Mouse (Mus musculus) limb, embryonic 13.5 days (tissue): ENCODE results near the gene Slc35e3. TPM values are rescaled to one million over a fixed set of nuclear protein-coding genes. Genes with fewer than 3 reads are reported as not detected.
A peak's percentile ranks its signal among the peaks of the same experiment; 100 is the strongest.
"Not testable (repeated sequence)": the region's sequence is repeated elsewhere in the genome, so short reads cannot be mapped to it uniquely, and the experiment has no call there.

Source experiments
- ATAC-seq: fragments of 200-750 bp; cut with Nextera tagmentation; 2 replicates; pipeline ENCODE4 v1.8.0; 2017; ENCODE audit warnings: low read depth, moderate number of reproducible peaks, moderate TSS enrichment; ENCODE audit not compliant: low FRiP score
- H3K27ac ChIP-seq: fragments of 300-500 bp; sonication (generic); 2 replicates; pipeline ENCODE4 v1.5.1; 2015; ENCODE audit warnings: inconsistent platforms, mild to moderate bottlenecking, moderate library complexity
- H3K27me3 ChIP-seq: fragments of 300-500 bp; sonication (generic); 2 replicates; pipeline ENCODE4 v1.6.1; 2015; ENCODE audit warnings: mild to moderate bottlenecking, inconsistent platforms
- H3K36me3 ChIP-seq: fragments of 300-500 bp; sonication (generic); 2 replicates; pipeline ENCODE4 v1.6.1; 2015; ENCODE audit warnings: inconsistent platforms, mild to moderate bottlenecking, moderate library complexity
- H3K4me1 ChIP-seq: fragments of 300-500 bp; sonication (generic); 2 replicates; pipeline ENCODE4 v1.6.1; 2015; ENCODE audit warnings: inconsistent platforms
- H3K4me2 ChIP-seq: fragments of 300-500 bp; sonication (generic); replicated peaks from 2 replicates; pipeline ENCODE4 v1.6.1; 2015; ENCODE audit warnings: inconsistent platforms, mild to moderate bottlenecking, moderate library complexity
- H3K4me3 ChIP-seq: fragments of 300-500 bp; sonication (generic); 2 replicates; pipeline ENCODE4 v1.5.1; 2015; ENCODE audit warnings: moderate library complexity, mild to moderate bottlenecking, inconsistent platforms
- H3K9ac ChIP-seq: fragments of 300-500 bp; sonication (generic); 2 replicates; pipeline ENCODE4 v1.6.1; 2015; ENCODE audit warnings: mild to moderate bottlenecking, inconsistent platforms
- H3K9me3 ChIP-seq: fragments of 300-500 bp; sonication (generic); 2 replicates; pipeline ENCODE4 v1.6.1; 2016; ENCODE audit warnings: inconsistent platforms
- WGBS: fragments of 180-500 bp; shearing (Covaris S2); methylation state at CpG from one replicate; pipeline ENCODE4 v1.1.7; 2015; 5-methylcytosine and 5-hydroxymethylcytosine counted together
- polyA plus RNA-seq: library from polyadenylated mRNA; unstranded; fragments of >200 nt; fragmentation: Nextera tagmentation; extraction: Ambion mirVana; gene quantifications from 2 replicates; pipeline ENCODE4 v1.2.1, GENCODE M21; 2015

Gene Slc35e3
- polyA plus RNA-seq, 1 experiment from 2014 or later = 44.3 TPM

DNA sequence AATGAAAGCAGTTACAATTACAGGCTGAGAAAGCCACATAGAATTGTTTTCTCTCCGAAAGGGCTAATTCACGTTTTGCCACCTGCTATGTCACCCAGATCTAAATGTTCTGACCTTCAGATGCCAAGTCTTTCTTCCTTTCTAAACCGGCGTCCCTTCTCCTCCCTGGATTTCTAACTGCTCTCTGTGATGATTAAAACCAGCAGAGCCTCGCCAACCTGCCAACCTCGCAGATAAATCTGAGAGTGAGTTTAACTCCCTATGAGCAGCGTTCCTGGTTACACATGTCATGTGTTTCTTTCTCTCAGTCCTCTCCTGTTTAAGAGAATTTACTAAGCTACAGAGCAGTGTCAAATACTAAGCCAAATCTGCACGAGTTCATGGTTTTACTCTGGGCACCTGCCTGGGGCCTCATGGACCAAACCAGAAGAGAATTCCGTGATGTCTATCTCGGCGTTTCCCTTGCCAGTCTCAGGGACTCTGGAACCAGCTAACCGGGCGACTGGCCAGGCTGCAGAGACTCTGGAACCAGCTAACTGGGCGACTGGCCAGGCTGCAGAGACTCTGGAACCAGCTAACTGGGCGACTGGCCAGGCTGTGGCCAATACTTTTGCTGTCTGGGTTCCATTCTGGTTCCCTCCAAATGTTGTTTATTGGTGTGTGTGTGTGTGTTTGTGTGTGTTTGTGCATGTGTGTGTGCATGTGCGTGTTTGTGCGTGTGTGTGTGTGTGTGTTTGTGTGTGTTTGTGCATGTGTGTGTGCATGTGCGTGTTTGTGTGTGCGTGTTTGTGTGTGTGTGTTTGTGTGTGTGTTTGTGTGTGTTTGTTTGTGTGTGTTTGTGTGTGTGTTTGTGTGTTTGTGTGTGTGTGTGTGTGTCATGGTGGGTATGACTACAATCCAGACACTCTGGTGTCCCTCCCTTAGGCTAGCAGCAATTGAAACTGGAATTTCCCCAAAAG is 27.7 kb downstream of the Slc35e3 start:
- no peaks in the 10 kb centered on the region for H3K9me3 ChIP-seq
- peaks cover 15% of the 10 kb centered on the region for H3K4me1 ChIP-seq
- no peaks in the 10 kb centered on the region for H3K27me3 ChIP-seq
- H3K4me2 ChIP-seq = no peak overlapping the region; the same call in 1 of the 2 replicates
- no peak for ATAC-seq
- 56% methylated on average over 19 of the region's 19 CpGs for WGBS
- no peaks in the 10 kb centered on the region for H3K36me3 ChIP-seq
- no peak overlapping the region for H3K4me3 ChIP-seq
- H3K27ac ChIP-seq = peak overlapping the region; percentile 55; the same call in 1 of the 2 replicates
- no peak overlapping the region; the same call in 1 of the 2 replicates for H3K9ac ChIP-seq

DNA sequence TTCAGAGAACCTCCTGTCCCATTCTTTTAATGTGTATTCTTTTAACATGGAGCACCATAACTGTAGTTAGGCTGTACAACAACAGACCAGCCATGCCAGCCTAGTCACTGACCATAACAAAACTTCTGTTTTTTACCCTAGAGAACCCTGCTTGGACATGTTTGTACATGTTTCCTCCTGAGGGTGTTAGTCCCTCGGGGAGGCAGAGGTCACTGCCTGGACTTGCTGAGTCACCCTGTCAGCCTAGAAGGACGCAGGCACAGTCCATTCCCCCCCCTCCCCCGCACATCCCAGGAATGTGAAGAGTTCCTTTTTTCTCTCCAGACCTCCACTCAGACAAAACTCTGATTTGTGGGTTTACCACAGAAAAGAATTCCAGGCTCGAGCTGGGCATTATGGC is 28.6 kb downstream of the Slc35e3 start:
- ATAC-seq = no peak
- Histone ChIP-seq H3K4me3 (no peak overlapping the region), H3K4me2 (no peak overlapping the region; the same call in 1 of the 2 replicates), H3K27me3 (no peaks in the 10 kb centered on the region), H3K4me1 (peaks cover 15% of the 10 kb centered on the region), H3K9me3 (no peaks in the 10 kb centered on the region), H3K9ac (no peak overlapping the region), H3K27ac (peak overlapping the region; percentile 55; the same call in 1 of the 2 replicates), H3K36me3 (no peaks in the 10 kb centered on the region)
- WGBS = 11% methylated on average over 4 of the region's 4 CpGs

DNA sequence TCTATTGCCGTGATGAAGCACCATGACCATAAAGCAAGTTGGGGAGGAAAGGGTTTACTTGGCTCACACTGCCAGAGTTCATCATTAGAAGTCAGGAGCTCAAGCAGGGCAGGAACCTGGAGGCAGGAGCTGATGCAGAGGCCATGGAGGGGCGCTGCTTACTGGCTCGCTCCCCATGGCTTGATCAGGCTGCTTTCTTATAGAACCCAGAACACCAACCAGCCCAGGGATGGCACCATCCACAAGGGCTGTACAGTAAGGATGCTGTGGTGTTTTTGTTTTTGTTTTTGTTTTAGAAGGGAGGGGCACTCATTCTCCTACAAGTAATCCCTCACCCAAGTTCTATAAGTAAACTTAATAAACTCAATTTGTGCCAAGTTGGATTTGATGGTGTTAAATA is 29.5 kb downstream of the Slc35e3 start:
- no peak overlapping the region for H3K4me3 ChIP-seq
- no peak overlapping the region for H3K27ac ChIP-seq
- no peak overlapping the region for H3K4me2 ChIP-seq
- peaks cover 15% of the 10 kb centered on the region for H3K4me1 ChIP-seq
- H3K27me3 ChIP-seq = no peaks in the 10 kb centered on the region
- ATAC-seq = no peak
- 84% methylated on average over 3 of the region's 3 CpGs for WGBS
- no peaks in the 10 kb centered on the region for H3K36me3 ChIP-seq
- no peaks in the 10 kb centered on the region for H3K9me3 ChIP-seq
- no peak overlapping the region for H3K9ac ChIP-seq

DNA sequence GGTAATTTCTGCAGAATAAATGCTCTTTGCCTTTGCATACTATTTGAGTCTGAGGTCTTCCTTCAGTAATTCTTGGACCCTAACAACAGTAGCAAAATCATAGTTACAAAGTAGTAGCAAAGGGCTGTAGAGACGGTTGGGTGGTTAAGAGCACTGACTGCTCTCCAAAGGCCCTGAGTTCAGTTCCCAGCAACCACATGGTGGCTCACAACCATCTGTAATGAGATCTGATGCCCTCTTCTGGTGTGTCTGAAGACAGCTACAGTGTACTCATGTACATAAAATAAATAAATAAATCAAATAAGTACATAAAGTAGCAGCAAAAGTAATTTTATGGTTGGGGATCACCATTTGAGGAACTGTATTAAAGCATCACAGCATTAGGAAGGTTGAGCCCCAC is 30.5 kb downstream of the Slc35e3 start:
- H3K27me3 ChIP-seq, ATAC-seq, H3K4me3 ChIP-seq, H3K27ac ChIP-seq, H3K9ac ChIP-seq, H3K4me2 ChIP-seq, H3K36me3 ChIP-seq, H3K9me3 ChIP-seq: not testable (repeated sequence)
- 83% methylated on average over 1 of the region's 1 CpGs for WGBS
- H3K4me1 ChIP-seq = peaks cover 20% of the 10 kb centered on the region

DNA sequence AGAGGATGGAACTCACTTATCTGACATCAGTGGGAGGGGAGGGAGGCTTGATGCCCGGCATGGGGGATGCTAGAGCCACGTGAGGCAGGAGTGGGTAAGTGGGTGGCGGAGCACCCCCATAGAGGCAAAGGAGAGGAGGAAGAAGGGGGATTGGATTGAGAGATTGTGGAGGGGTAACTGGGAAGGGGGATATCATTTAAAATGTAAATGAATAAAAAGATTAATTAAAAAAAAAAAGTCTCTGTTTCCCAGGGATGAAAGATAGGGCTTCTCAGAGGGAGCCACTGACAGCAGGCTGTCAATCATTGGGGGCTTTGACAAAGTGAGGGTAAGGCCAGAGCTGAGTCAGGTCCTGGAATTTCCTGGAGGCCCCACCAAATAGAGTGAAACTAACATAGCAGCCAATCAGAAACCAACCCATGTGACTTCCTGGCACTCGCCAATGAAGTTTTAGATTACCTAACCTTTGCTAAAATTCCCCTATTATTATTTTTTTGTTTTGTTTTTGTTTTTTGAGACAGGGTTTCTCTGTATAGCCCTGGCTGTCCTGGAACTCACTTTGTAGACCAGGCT is 31.2 kb downstream of the Slc35e3 start:
- no peaks in the 10 kb centered on the region for H3K9me3 ChIP-seq
- no peaks in the 10 kb centered on the region for H3K36me3 ChIP-seq
- no peak overlapping the region for H3K9ac ChIP-seq
- no peaks in the 10 kb centered on the region for H3K27me3 ChIP-seq
- peaks cover 20% of the 10 kb centered on the region for H3K4me1 ChIP-seq
- 80% methylated on average over 4 of the region's 4 CpGs for WGBS
- H3K4me2 ChIP-seq = no peak overlapping the region
- H3K4me3 ChIP-seq = no peak overlapping the region
- no peak overlapping the region for H3K27ac ChIP-seq
- ATAC-seq = no peak

DNA sequence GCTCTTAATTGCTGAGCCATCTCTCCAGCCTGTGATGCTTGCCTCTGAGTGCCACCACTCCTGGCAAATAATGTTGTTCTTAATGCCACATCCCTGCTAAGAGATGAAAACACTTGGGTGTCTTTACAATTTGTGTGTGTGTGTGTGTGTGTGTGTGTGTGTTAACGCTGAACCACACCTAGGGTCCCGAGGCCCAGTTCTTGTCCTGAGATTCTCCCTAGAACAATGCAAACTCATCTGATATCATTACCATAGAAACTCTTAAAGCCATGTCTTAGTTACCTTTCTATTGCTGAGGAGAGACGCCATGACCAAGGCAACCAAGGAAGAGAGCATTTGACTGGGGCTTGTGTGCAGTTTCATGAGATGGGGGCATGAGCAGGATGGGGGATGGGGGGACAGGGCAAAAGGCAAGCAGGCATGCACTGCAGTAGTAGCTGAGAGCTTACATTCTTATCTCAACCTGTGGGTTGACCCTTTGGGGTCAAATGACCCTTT is 32.1 kb downstream of the Slc35e3 start:
- Histone ChIP-seq H3K9me3 (no peaks in the 10 kb centered on the region), H3K4me3 (no peak overlapping the region), H3K9ac (no peak overlapping the region), H3K27ac (no peak overlapping the region), H3K4me2 (no peak overlapping the region), H3K4me1 (peaks cover 24% of the 10 kb centered on the region), H3K27me3 (no peaks in the 10 kb centered on the region), H3K36me3 (no peaks in the 10 kb centered on the region)
- ATAC-seq = no peak
- WGBS = 84% methylated on average over 3 of the region's 3 CpGs

DNA sequence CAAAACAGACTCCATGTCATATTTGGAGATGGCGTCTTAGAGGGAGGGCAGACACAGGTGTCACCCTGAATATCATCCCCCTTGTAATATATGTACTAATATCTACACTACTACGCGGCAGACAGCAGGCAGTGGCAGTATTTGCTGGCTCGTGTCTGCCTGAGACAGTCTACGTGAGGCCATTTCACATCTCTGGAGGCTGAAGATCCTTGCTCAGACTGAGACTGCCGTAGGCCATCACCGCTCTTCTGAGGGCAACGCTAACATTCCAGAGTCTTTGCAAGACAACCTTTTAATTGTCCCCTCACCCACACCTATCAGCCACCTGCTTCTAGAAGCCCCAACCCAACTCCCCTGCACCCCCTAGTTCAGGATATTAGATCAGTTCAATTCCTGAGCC is 32.7 kb downstream of the Slc35e3 start:
- WGBS = 90% methylated on average over 8 of the region's 8 CpGs
- H3K4me3 ChIP-seq = no peak overlapping the region
- H3K36me3 ChIP-seq = peaks cover 4% of the 10 kb centered on the region; the same call in 1 of the 2 replicates
- H3K27ac ChIP-seq = no peak overlapping the region
- H3K4me2 ChIP-seq = no peak overlapping the region
- no peak overlapping the region for H3K9ac ChIP-seq
- H3K27me3 ChIP-seq = no peaks in the 10 kb centered on the region
- ATAC-seq = no peak
- no peaks in the 10 kb centered on the region for H3K9me3 ChIP-seq
- H3K4me1 ChIP-seq = peaks cover 26% of the 10 kb centered on the region

DNA sequence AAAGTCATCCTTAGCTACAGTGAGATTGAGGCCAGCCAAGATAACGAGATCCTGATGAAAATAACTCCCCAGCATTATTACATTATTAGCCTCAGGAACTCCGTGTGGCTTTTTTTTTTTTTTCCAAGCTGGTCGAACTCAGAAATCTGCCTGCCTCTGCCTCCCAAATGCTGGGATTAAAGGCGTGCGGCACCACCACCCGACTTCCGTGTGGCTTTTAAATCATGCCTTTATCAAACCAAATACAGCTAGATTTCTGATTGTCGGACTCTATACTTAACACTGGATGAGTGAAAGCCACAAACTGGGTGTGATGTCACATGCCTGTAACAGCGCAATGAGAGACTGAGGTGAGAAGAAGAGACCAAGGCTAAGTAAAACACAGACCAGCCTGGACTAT is 33.3 kb downstream of the Slc35e3 start:
- H3K27me3 ChIP-seq = no peaks in the 10 kb centered on the region
- ATAC-seq = no peak
- H3K36me3 ChIP-seq = peaks cover 7% of the 10 kb centered on the region
- H3K9ac ChIP-seq = no peak overlapping the region
- no peaks in the 10 kb centered on the region for H3K9me3 ChIP-seq
- peaks cover 20% of the 10 kb centered on the region for H3K4me1 ChIP-seq
- no peak overlapping the region for H3K27ac ChIP-seq
- no peak overlapping the region for H3K4me3 ChIP-seq
- H3K4me2 ChIP-seq = no peak overlapping the region
- WGBS = 86% methylated on average over 9 of the region's 9 CpGs

DNA sequence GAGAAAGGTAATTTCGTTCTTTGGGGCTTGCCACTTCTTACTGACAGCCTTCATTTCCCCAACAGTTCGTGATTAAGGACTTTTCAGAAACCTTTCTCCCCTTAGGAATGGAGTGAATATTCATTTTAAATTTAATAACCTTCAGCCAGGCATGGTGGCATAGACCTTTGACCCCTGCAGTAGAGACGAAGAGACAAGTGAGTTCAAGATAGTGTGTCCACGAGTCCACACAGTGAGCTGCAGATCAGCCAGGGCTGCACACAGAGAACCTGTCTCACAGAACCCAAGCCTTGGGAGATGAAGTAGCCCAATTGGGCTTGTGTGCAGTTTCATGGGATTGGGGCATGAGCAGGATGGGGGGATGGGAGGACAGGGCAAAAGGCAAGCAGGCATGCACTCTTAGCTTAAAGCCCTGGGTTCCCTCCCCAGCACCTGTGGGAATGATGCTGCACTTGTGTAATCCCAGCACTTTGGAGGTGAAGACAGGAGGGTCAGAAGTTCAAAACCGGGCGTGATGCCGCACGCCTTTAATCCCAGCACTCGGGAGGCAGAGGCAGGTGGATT is 33.9 kb downstream of the Slc35e3 start:
- Histone ChIP-seq H3K27ac (no peak overlapping the region), H3K9me3 (no peaks in the 10 kb centered on the region), H3K4me3 (no peak overlapping the region), H3K4me1 (peaks cover 14% of the 10 kb centered on the region), H3K27me3 (no peaks in the 10 kb centered on the region), H3K4me2 (no peak overlapping the region), H3K36me3 (peaks cover 12% of the 10 kb centered on the region), H3K9ac (no peak overlapping the region)
- ATAC-seq = no peak
- WGBS = 91% methylated on average over 9 of the region's 9 CpGs

DNA sequence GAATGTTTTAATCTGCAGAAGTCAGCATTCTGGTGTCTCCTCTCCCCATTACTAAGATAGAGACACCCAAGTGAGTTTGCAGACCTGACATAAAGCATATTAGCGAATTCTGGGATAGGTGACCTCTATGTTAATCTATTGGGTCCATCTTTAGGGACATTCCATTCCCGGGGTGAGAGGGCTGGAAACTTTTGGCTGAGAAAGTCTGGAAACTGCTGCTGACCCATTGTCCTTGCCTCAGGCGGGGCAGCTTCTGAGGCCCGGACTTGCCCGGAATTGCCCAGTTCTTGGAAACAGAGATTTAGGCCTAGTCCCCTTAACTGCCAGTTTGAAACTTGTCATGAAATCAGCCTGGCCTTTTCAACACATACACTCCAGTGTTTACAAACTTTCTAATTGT is 34.8 kb downstream of the Slc35e3 start:
- Histone ChIP-seq H3K9me3 (no peaks in the 10 kb centered on the region), H3K4me2 (peak overlapping the region; percentile 80), H3K27ac (0 out of 2 replicates have a peak overlapping the region, but pooled peaks have one; percentile 67), H3K27me3 (no peaks in the 10 kb centered on the region), H3K36me3 (peaks cover 20% of the 10 kb centered on the region), H3K4me3 (peak overlapping the region; percentile 89), H3K4me1 (peaks cover 14% of the 10 kb centered on the region), H3K9ac (peak overlapping the region; percentile 99; the same call in 1 of the 2 replicates)
- no peak for ATAC-seq
- 71% methylated on average over 5 of the region's 5 CpGs for WGBS

DNA sequence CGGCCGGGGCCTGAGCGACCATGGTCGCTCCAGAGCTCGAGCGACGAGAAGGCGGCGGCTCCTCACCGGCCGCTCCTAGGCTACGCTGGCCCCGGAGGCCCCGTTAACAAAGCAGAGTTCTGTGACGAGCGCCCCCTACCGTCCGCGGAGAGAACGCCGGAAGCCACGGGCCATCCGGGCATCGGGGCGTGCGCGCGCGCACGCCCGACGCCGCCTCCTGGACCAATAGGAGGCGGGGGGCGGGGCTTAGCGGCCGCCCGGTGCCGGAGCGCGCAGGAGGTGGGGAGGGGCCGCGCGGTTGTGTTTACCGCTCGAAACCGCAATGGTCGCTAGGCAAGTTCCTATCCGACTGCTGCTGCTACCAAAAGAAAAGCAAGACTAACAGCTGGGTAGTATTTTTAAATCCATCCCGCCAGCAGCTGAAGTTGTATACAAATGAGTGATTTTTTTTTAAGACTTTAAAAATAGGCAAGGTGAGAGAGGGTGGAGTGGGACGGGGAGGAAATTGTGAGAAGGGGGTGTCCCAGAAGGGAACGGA is 35.5 kb downstream of the Slc35e3 start, which contains the start of gene Mdm2:
TSS of gene Mdm2 (minus strand) at position 155 of the 538 bp plus-strand sequence.
- Histone ChIP-seq H3K4me1 (peaks cover 14% of the 10 kb centered on the region), H3K27ac (peak within 1 kb of the TSS; percentile 97), H3K4me3 (peak within 1 kb of the TSS; percentile 89), H3K9me3 (no peaks in the 10 kb centered on the region), H3K9ac (peak within 1 kb of the TSS; percentile 99), H3K4me2 (peak within 1 kb of the TSS; percentile 80), H3K27me3 (no peaks in the 10 kb centered on the region), H3K36me3 (peaks cover 23% of the 10 kb centered on the region)
- under 1% methylated on average over 52 of the region's 52 CpGs for WGBS
- peak; percentile 92 for ATAC-seq
